Mouse (Mus musculus) G1E (cell line): ENCODE data around the gene Spock2.

ENCODE experiments used
- CTCF ChIP-seq: IDR thresholded peaks from 2 replicates; pipeline ENCODE4 v1.5.1; 2012; ENCODE audit warnings: low read depth, low read length, inconsistent platforms, mixed read lengths
- TAL1 ChIP-seq: conservative IDR thresholded peaks from 2 replicates; pipeline ENCODE4 v1.6.1; 2012; ENCODE audit warnings: low read depth, low read length, inconsistent platforms, mixed read lengths

- TF ChIP-seq TAL1 (no peak), CTCF (no peak)
Observed at GRCm38 (mm10) chr10:60116997-60117396, 11.0 kb downstream of the Spock2 start.
